22 mouse cellular contexts compared by ENCODE assay signal in the genomic region with DNA sequence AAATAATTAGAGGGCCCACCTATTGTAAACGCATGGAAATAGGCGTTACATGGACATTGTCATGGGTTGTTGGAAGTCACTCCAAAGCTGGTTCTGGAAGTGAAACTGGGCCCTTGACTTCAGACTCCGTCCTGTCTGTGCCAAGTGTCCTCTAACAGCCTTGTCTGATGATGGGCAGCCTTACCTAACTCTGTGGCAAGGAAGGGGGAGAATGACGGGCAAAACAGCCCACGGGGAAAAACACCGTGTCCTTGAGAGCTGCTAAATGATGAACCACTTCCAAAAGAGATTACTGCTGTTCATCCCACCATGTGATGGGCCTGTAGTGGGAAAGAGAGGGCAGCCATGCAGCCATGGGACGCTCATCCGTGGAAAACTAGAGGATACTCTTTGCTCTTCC.
"Had no signal": no experiment of that assay in that cellular context is flagged by ENCODE, and none has a peak within 500 bp of the region (broad histone marks: within the 10 kb centered on the region; RNA-seq: fewer than 3 reads in every experiment).

No protein-coding gene starts in this region.

- DNase-seq: kidney, adult 11 months; kidney, adult 8-10 months; kidney, postnatal 10 days; kidney, postnatal 36 days; left cerebral cortex, postnatal 4 days; liver, postnatal 0 days; thymus, adult 2 months; thymus, postnatal 14 days had no signal

- H3K9me3 ChIP-seq: kidney, embryonic 15.5 days; limb, embryonic 12.5 days; limb, embryonic 15.5 days; megakaryocyte, embryonic 14.5 days; midbrain, embryonic 10.5 days; midbrain, embryonic 13.5 days; neural tube, embryonic 13.5 days had no signal

- H3K4me2 ChIP-seq: limb, embryonic 12.5 days; limb, embryonic 15.5 days; liver, embryonic 11.5 days; lung, embryonic 14.5 days; midbrain, embryonic 13.5 days; neural tube, embryonic 13.5 days had no signal

- H3K27me3 ChIP-seq: kidney, embryonic 15.5 days; limb, embryonic 15.5 days; megakaryocyte, embryonic 14.5 days; midbrain, embryonic 13.5 days; neural tube, embryonic 13.5 days had no signal

- H3K4me1 ChIP-seq: limb, embryonic 15.5 days; midbrain, embryonic 10.5 days; midbrain, embryonic 13.5 days had no signal

- H3K27ac ChIP-seq: limb, embryonic 12.5 days; limb, embryonic 15.5 days; liver, embryonic 14.5 days; macrophage; midbrain, embryonic 10.5 days; midbrain, embryonic 13.5 days; neural tube, embryonic 13.5 days; stomach, postnatal 0 days had no signal

- H3K9ac ChIP-seq: kidney, embryonic 15.5 days; limb, embryonic 12.5 days; limb, embryonic 15.5 days; liver, embryonic 14.5 days; liver, postnatal 0 days; lung, embryonic 14.5 days; midbrain, embryonic 13.5 days; neural tube, embryonic 13.5 days had no signal

- H3K36me3 ChIP-seq: kidney, embryonic 15.5 days; limb, embryonic 12.5 days; limb, embryonic 15.5 days; midbrain, embryonic 10.5 days; midbrain, embryonic 13.5 days; neural tube, embryonic 13.5 days had no signal

- ATAC-seq: liver, postnatal 0 days; midbrain, embryonic 13.5 days; midbrain, embryonic 16.5 days had no signal

- H3K4me3 ChIP-seq: kidney, embryonic 15.5 days; limb, embryonic 12.5 days; limb, embryonic 15.5 days; megakaryocyte, embryonic 14.5 days; midbrain, embryonic 10.5 days; midbrain, embryonic 13.5 days; myocyte; neural tube, embryonic 13.5 days had no signal
